In the genomic region with DNA sequence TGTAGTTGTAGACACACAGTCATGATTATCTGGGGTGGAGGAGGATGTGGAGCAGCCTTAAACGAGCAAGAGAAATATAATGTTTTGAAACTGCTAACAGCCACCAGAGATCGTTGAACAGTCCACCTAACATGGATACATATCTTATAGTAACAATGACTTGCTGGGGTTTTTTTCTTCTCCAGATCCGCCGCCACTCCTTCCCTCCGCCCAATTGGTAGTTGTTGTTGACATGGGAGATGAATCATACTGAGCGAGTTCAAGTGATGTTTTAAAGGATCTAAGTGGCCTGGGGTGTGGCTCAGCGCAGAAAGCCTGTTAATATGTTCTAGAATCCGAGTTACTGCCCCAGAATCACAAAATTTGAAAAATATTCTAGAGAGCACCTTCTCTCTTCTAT, we compare ENCODE assay signal across 8 mouse cellular contexts. TPM values are rescaled to one million over a fixed set of nuclear protein-coding genes. Genes with fewer than 3 reads are reported as not detected.
DNase-seq lines count a peak whose midpoint lies in the region; ATAC-seq lines count a peak whose summit lies in the region.

No protein-coding gene starts in this region.

- no peaks in the 10 kb centered on the region for H3K27me3 ChIP-seq in kidney, embryonic 15.5 days
- 0 out of 2 replicates have a peak, but pooled peaks cover 4% of the 10 kb centered on the region for H3K27me3 ChIP-seq in midbrain, embryonic 13.5 days

- peaks cover 66% of the 10 kb centered on the region for H3K4me1 ChIP-seq in kidney, embryonic 15.5 days
- peaks cover 39% of the 10 kb centered on the region for H3K4me1 ChIP-seq in midbrain, embryonic 13.5 days (replicated peaks)

- H3K27ac ChIP-seq in kidney, embryonic 15.5 days = peak overlapping the region; percentile 92
- 0 out of 2 replicates have a peak overlapping the region, but pooled peaks have one; percentile 5 for H3K27ac ChIP-seq in midbrain, embryonic 13.5 days

- no peak for ATAC-seq in kidney, embryonic 15.5 days (replicated peaks; ENCODE audit: low FRiP score)
- ATAC-seq in midbrain, embryonic 13.5 days = no peak
- ATAC-seq in megakaryocyte progenitor cell, adult 5-6 weeks (replicated peaks; ENCODE audit: poor library complexity) = no peak

- H3K9me3 ChIP-seq in kidney, embryonic 15.5 days (replicated peaks) = no peaks in the 10 kb centered on the region
- no peaks in the 10 kb centered on the region for H3K9me3 ChIP-seq in midbrain, embryonic 13.5 days

- no peak for DNase-seq in kidney, postnatal 14 days
- DNase-seq in c-Kit-negative CD71-positive TER-119-positive erythroid progenitor cells, embryonic 14.5 days (ENCODE audit: low read depth, low spot score) = peak; percentile 33
- peak; percentile 76 for DNase-seq in induced T-regulatory cell, adult 2 months (ENCODE audit: low read depth)
- no peak for DNase-seq in spleen, adult 18-20 months
- no peak for DNase-seq in layer of hippocampus, adult 9-10 months (ENCODE audit: low spot score)

- peak overlapping the region; percentile 68 for H3K4me2 ChIP-seq in kidney, embryonic 15.5 days
- H3K4me2 ChIP-seq in midbrain, embryonic 13.5 days (replicated peaks) = peak overlapping the region; percentile 62

- peak overlapping the region; percentile 74 for H3K4me3 ChIP-seq in kidney, embryonic 15.5 days (replicated peaks)
- H3K4me3 ChIP-seq in midbrain, embryonic 13.5 days (replicated peaks) = peak overlapping the region; percentile 57

- WGBS in kidney, embryonic 15.5 days = 28% methylated on average over 8 of the region's 8 CpGs
- 57% methylated on average over 8 of the region's 8 CpGs for WGBS in midbrain, embryonic 13.5 days

- H3K36me3 ChIP-seq in kidney, embryonic 15.5 days = peaks cover 14% of the 10 kb centered on the region
- no peaks in the 10 kb centered on the region for H3K36me3 ChIP-seq in midbrain, embryonic 13.5 days

- H3K9ac ChIP-seq in kidney, embryonic 15.5 days = peak overlapping the region; percentile 68
- peak overlapping the region; percentile 65 for H3K9ac ChIP-seq in midbrain, embryonic 13.5 days (replicated peaks)

RNA-seq across cellular contexts. Expression of a gene that starts 2.8 kb away (rescaled TPM):
- polyA plus RNA-seq in kidney, embryonic 15.5 days (2015; fragmentation: Nextera tagmentation; extraction: Ambion mirVana) = 56.3 and 60.0 TPM in 2 replicates
- 38.5 and 46.0 TPM in 2 replicates for polyA plus RNA-seq in midbrain, embryonic 13.5 days (2015; fragmentation: Nextera tagmentation; extraction: Ambion mirVana)
- 20.9 and 23.3 TPM in 2 replicates for total RNA-seq in megakaryocyte progenitor cell, adult 5-6 weeks (2015)
- total RNA-seq in megakaryocyte progenitor cell, adult 5-6 weeks (2017) = 20.6 and 29.3 TPM in 2 replicates

Comparison
In these comparisons a context has a peak if more than half of its experiments do, and no peak if none do; other contexts are left out.
1. DNase-seq: peak in c-Kit-negative CD71-positive TER-119-positive erythroid progenitor cells, embryonic 14.5 days (single experiment) and induced T-regulatory cell, adult 2 months (single experiment); none in kidney, postnatal 14 days (single experiment), spleen, adult 18-20 months (0 of 2) and layer of hippocampus, adult 9-10 months (single experiment).